Mouse (Mus musculus) megakaryocyte-erythroid progenitor cell, adult 5-6 weeks (primary cell): Measurements from ENCODE around the gene Rpl41. TPM values are rescaled to one million over a fixed set of nuclear protein-coding genes. Genes with fewer than 3 reads are reported as not detected.
A peak's percentile ranks its signal among the peaks of the same experiment; 100 is the strongest.
"Not testable (repeated sequence)": the region's sequence is repeated elsewhere in the genome, so short reads cannot be mapped to it uniquely, and the experiment has no call there.

Source experiments
- ATAC-seq: replicated peaks from 2 replicates; pipeline ENCODE4 v1.8.0; 2016; ENCODE audit warnings: mild to moderate bottlenecking, inconsistent platforms; ENCODE audit not compliant: severe bottlenecking, poor library complexity, low FRiP score, low TSS enrichment
- total RNA-seq, 2 experiments: library from RNA; stranded (forward) in 1 of 2; stranded (reverse) in 1 of 2; fragments of 200-1000, 215-1000 nt in 1 of 2; fragments of >200 nt in 1 of 2; fragmentation: Nextera tagmentation in 1 of 2; gene quantifications; 2 replicates each; pipeline ENCODE4 v1.2.3; 2014 to 2017

Rpl41 gene
- total RNA-seq, 2 experiments from 2014 or later, result 3,934 to 7,210 TPM

DNA sequence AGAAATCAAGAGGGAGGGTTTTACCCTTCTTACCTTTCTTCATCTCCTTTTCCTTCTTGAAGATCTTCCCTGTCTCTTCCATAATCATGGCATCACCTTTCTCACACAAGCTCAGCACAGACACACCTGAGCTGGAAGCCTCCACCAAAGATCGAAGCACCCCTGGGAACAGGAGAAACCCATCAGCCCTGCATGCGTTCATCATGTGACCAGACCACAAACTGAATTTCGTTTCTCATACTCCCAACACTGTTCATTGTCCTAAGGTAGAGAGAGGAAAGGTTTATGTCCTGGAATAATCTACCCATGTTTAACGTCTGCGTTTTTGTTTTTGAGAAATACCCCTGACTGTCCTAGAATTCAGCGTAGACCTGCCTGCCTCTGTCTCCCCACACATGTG, 14.4 kb upstream of the Rpl41 start:
- no peak for ATAC-seq

- ATAC-seq, result no peak
Measured at GRCm38 (mm10) chr10:128556963-128557362, 7.9 kb upstream of the Rpl41 start.

- ATAC-seq, result peak; percentile 61
Measured at GRCm38 (mm10) chr10:128556286-128556685, 7.2 kb upstream of the Rpl41 start.

DNA sequence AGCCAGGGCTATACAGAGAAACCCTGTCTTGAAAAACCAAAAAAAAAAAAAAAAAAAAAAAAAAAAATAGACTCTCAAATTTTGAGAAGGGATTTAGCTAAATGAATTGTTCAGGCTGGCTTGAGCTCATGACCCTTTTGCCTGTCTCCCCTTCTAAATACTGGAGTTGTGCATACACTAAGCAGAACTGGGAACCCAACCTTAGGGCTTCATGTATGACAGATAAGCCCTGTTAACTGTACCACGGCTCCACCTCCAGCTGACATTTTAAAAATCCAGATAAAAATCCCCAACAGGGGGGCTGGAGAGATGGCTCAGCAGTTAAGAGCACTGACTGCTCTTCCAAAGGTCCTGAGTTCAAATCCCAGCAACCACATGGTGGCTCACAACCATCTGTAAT, 6.5 kb upstream of the Rpl41 start:
- not testable (repeated sequence) for ATAC-seq

GRCm38 (mm10) chr10:128550144-128550823, 1.2 kb upstream of the Rpl41 start:
- not testable (repeated sequence) for ATAC-seq

DNA sequence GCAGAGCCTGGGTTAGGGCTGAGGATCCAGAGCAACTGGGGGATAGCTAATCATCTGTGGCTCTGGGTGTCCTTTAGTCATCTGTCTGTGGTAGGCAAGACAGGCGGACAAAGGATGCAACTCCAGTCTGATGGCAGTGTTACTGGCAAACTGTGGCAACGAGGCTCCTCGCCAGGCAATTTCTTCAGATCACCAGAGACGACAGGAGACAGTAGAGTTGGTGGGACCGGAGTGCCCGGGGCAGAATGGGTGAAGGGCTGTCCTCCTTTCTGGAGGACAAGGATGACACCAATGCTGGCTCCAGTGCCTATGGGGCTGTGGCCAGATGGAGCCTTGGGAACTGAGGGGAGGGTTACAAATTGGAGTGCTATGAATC, 565 bp upstream of the Rpl41 start:
- ATAC-seq, result not testable (repeated sequence)

DNA sequence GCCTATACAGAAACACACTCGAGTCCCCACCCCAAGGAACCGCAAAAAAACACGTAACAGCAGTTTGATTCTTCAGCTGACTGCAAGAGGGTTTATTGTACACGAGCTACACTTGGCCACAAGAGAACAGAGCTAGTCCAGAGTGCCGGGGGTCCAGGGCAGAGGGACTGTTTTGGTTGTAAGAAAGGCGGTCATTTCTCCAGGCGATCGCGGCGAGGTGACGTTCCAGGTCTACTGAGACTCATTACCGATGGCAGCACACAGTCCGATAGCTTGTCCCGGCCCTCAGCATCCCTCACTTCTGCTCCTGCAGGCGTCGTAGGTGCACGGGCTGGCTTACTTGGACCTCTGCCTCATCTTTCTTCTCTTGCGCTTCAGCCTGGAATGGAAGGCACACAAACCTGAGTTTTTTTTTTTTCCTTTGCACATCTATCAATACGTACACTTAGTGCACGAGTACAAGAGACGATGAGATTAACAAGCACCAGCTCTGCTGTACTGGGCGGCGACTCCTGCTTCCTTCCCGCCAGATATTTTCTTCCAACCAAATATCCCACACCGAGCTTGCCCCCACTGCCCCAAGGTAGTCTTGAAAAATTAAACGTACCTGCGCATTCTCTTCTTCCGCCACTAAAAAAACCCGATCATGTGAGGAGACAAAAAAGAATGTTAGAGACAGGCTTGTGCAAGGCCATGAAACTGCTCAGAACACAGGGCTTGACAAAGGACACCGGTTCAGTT, 884 bp downstream of the Rpl41 start:
- not testable (repeated sequence) for ATAC-seq

DNA sequence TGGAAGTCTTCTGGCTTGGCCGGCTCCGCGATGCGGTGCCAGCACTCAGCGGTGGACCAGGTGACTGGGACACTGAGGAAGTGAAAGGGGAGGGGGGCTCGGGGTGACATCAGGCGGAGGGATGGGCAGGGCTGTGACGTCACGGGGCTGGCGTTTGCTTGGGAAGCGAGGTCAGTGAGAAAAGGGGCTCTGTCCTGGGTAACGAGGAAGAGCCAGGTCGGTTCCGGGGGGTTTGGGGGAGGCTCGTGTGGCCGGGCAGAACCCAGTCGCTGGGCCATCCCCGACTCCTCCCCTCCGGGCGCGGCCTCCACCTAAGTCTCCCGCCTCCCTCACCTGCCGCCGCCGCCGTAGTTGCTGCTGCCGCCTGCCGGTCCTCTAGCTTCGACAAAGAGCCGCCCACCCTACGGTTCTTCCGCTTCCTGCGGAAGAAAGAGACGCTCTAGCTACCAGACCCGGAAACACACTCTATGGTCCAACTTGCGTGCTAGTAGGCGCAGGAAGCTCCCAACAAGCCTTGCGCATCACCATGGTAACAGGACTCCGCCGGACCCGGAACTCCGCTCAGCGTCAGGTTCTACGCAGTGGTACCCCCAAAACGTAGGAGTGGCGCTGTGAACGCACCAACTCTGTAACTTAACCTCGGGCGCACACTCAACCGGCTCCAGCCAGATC, 1.6 kb downstream of the Rpl41 start, which contains the start of gene Zc3h10:
Gene Zc3h10 (minus strand): TSS at position 414 of the 672 bp plus-strand sequence.
- peak; percentile 78 for ATAC-seq

DNA sequence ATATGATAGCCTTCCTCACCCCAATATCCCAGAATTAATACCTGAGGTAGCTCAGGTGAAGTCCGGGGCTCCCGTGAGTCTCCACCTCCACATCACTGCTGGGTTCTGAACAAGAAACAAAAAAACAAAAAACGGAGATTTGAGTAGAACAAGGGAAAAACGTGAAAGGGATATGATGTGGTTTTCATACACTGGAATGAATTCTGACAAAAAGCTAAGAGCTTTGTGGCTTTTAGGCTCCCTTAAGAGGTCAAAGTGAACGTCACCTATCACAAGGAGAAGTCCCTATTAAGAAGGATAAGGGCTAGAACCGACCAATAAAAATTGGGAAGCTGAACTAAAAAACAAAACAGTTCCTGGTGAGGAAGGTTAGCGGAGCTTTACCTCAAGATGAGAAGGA, 2.3 kb downstream of the Rpl41 start:
- no peak for ATAC-seq

DNA sequence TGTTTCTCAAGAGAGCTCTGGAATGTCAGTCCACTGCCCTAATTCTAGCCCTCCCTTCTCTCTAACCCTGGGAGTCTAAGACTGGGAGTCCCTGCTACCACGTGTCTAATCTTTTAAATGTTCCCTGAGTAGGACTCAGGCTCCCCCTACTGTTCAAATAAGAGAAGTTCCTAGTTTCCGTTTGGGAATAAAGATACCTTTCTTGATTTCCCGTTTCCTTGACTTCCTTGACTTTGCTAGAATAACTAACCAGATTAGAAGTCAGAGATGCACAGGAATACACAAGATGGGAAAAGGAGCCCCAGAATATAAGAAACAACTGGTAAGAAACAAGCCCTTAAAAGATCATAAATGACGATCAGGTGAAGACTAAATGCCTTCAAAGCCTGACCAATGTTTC, 2.7 kb downstream of the Rpl41 start:
- no peak for ATAC-seq

DNA sequence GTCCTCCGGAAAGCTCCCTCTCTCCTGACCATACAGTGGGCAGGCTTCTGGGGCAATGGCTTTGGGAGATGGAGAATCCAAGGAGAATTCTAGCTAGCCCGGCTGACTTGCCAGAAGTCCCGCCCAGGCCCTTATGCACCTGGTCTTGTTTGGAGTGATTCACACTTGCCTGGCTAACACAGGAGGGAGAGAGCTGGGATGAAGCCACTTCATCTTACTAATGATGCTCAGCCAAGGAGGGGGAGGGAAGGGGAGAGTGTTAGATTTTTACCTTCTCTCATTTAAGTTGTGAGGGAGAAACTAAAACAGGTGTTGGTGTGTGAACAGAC, 3.6 kb downstream of the Rpl41 start:
- no peak for ATAC-seq

- no peak for ATAC-seq
Measured at GRCm38 (mm10) chr10:128544674-128545569, 4.2 kb downstream of the Rpl41 start.

- ATAC-seq, result no peak
Measured at GRCm38 (mm10) chr10:128544151-128544657, 4.9 kb downstream of the Rpl41 start.

- ATAC-seq, result no peak
Measured at GRCm38 (mm10) chr10:128543100-128543499, 6.0 kb downstream of the Rpl41 start.

GRCm38 (mm10) chr10:128538340-128538870, 10.7 kb downstream of the Rpl41 start:
- ATAC-seq, result no peak

GRCm38 (mm10) chr10:128536266-128536940, 12.7 kb downstream of the Rpl41 start:
- ATAC-seq, result peak; percentile 97

DNA sequence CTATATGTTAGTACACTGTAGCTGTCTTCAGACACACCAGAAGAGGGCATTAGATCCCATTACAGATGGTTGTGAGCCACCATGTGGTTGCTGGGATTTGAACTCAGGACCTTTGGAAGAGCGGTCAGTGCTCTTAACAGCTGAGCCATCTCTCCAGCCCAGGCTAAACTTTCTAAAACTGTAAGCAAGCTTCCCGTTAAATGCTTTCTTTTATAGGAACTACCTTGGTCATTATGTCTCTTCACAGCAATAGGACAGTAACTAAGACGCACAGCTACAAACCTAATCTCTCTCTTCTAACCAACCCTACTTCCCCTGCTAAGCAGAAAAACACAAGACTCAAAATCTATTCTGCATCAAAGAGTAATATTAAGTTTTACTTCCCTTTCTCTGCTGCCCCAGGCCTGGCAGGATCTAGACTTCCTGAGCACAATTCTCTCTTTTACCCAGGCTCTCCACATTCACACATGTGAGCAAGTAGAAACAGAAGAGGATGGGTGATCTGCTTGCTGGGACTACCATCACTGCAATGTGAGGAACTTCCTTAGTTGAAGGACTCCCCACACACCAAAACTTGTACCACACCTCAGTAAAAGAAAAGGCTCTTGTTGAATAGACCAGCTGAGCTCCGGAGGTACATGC, 13.4 kb downstream of the Rpl41 start:
- ATAC-seq, result peak; percentile 41

- no peak for ATAC-seq
Measured at GRCm38 (mm10) chr10:128535206-128535605, 13.9 kb downstream of the Rpl41 start.
